ENCODE assay signal across 8 mouse cellular contexts in the genomic region with DNA sequence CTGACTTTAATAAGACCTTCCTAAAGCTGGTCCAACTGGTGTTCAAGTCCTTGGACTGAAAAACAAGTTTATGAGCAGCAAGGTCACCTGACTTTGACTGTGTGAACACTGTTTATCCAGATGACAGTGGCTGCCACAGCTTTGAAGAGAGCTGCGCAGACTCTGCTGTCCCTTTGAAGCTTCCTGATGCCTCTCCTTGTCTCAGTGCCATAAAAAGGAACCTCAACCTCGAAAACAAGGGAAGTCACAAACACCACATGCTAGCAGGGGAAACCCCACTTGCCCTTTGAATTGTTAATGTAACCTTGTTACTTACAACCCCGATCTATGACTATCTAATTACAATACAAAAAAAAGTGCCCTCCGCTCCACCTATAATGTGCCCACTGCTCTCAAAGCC. TPM values are rescaled to one million over a fixed set of nuclear protein-coding genes. Genes with fewer than 3 reads are reported as not detected.
DNase-seq lines count a peak whose midpoint lies in the region; ATAC-seq and TF ChIP-seq lines count a peak whose summit lies in the region.

No protein-coding gene starts in this region.

- peaks cover 2% of the 10 kb centered on the region; the same call in 1 of the 2 replicates for H3K4me1 ChIP-seq in testis, adult 2 months (ENCODE audit: control insufficient read depth, insufficient read depth, low read length)
- H3K4me1 ChIP-seq in liver, embryonic 14.5 days (replicated peaks; ENCODE audit: control insufficient read depth in 2 of 2, insufficient read depth in 2 of 2, low read length in 1 of 2): peaks cover 43 to 52% of the 10 kb centered on the region in 2 experiments

- H3K27ac ChIP-seq in testis, adult 2 months (ENCODE audit: control insufficient read depth, insufficient read depth, low read depth, low read length): no peak overlapping the region; the same call in 1 of the 2 replicates
- peak overlapping the region; percentile 100 for H3K27ac ChIP-seq in liver, embryonic 14.5 days

- peak overlapping the region; percentile 100 for H3K9ac ChIP-seq in liver, embryonic 14.5 days (replicated peaks)

- TF ChIP-seq CTCF in testis, adult 2 months (IDR thresholded peaks at IDR 0.05; ENCODE audit: control insufficient read depth, insufficient read depth, insufficient replicate concordance, low read depth, low read length): no peak
- TF ChIP-seq CTCF in liver, embryonic 14.5 days (IDR thresholded peaks at IDR 0.05; ENCODE audit: low read depth): no peak

- no peaks in the 10 kb centered on the region for H3K27me3 ChIP-seq in testis, adult 2 months (ENCODE audit: control insufficient read depth, insufficient read depth, low read length)
- H3K27me3 ChIP-seq in liver, embryonic 14.5 days (ENCODE audit: control insufficient read depth, insufficient read depth, low read length): no peaks in the 10 kb centered on the region

- DNase-seq in CD4-positive, CD25-positive, alpha-beta regulatory T cell, adult 2 months (ENCODE audit: low read depth, low spot score): peak; percentile 41
- no peak for DNase-seq in testis, postnatal 10 days (ENCODE audit: low spot score)
- no peak for DNase-seq in liver, embryonic 14.5 days (ENCODE audit: low read depth in 3 of 3, low spot score in 3 of 3)
- no peak for DNase-seq in right cerebral cortex, adult 18-20 months
- DNase-seq in gastrocnemius, postnatal 25 days: no peak
- no peak for DNase-seq in thymus, postnatal 10 days (ENCODE audit: low spot score in 2 of 2)

- peak overlapping the region; percentile 91 for H3K4me3 ChIP-seq in testis, adult 2 months (ENCODE audit: control insufficient read depth, low read depth, low read length)
- H3K4me3 ChIP-seq in liver, embryonic 14.5 days (ENCODE audit: insufficient read depth in 1 of 2, low read depth in 2 of 2, low read length in 2 of 2): peak overlapping the region; percentile 98 to 100

- 56% methylated on average over 4 of the region's 4 CpGs for WGBS in liver, embryonic 14.5 days (ENCODE audit: insufficient replicate concordance)

- no peak for TF ChIP-seq POLR2A in testis, adult 2 months (IDR thresholded peaks at IDR 0.05; ENCODE audit: control insufficient read depth, low read depth, low read length)

- no peaks in the 10 kb centered on the region; the same call in 1 of the 2 replicates for H3K36me3 ChIP-seq in testis, adult 2 months (ENCODE audit: control insufficient read depth, insufficient read depth, low read length)
- H3K36me3 ChIP-seq in liver, embryonic 14.5 days (replicated peaks; ENCODE audit: control insufficient read depth, insufficient read depth, low read depth): peaks cover 54% of the 10 kb centered on the region

- ATAC-seq in CD4-positive, CD25-positive, alpha-beta regulatory T cell, adult 4 months: no peak
- no peak for ATAC-seq in liver, embryonic 14.5 days (ENCODE audit: insufficient read depth)

- H3K4me2 ChIP-seq in liver, embryonic 14.5 days (ENCODE audit: low read depth): peak overlapping the region; percentile 92

- H3K9me3 ChIP-seq in liver, embryonic 14.5 days (ENCODE audit: control insufficient read depth, low read length): no peaks in the 10 kb centered on the region

- TF ChIP-seq EP300 in liver, embryonic 14.5 days (IDR thresholded peaks at IDR 0.05; ENCODE audit: low read depth): no peak

RNA-seq across cellular contexts. Expression of a gene that starts 1.6 kb away (rescaled TPM):
- polyA plus RNA-seq in CD4-positive, CD25-positive, alpha-beta regulatory T cell, adult 4 months (2017; shearing (Covaris generic)): 1 to 10 TPM; 7.6 to 10.0 TPM
- polyA plus RNA-seq in testis, adult 2 months (2012; rRNA removed): 48.4 and 50.2 TPM in 2 replicates
- 57.2 and 60.6 TPM in 2 replicates for polyA plus RNA-seq in liver, embryonic 14.5 days (2012; rRNA removed)
- polyA plus RNA-seq in liver, embryonic 14.5 days (2014; fragmentation: Nextera tagmentation; extraction: Ambion mirVana): 37.0 and 42.0 TPM in 2 replicates
- total RNA-seq in gastrocnemius, postnatal 25 days (2021): 10 to 100 TPM; 14.6 to 20.5 TPM

RNA-seq across cellular contexts. Expression of a gene that starts 2.0 kb away (rescaled TPM):
- polyA plus RNA-seq in CD4-positive, CD25-positive, alpha-beta regulatory T cell, adult 4 months (2017; shearing (Covaris generic)): under 1 TPM in 1 of 2 experiments, not detected in 1; 0.19 TPM
- 130 and 137 TPM in 2 replicates for polyA plus RNA-seq in testis, adult 2 months (2012; rRNA removed)
- 0.04 and 0.06 TPM in 2 replicates for polyA plus RNA-seq in liver, embryonic 14.5 days (2012; rRNA removed)
- polyA plus RNA-seq in liver, embryonic 14.5 days (2014; fragmentation: Nextera tagmentation; extraction: Ambion mirVana): 0.06 TPM in 1 of 2 replicates, not detected in the other
- total RNA-seq in gastrocnemius, postnatal 25 days (2021): not detected

RNA-seq across cellular contexts. Expression of a gene that starts 27.6 kb away (rescaled TPM):
- polyA plus RNA-seq in CD4-positive, CD25-positive, alpha-beta regulatory T cell, adult 4 months (2017; shearing (Covaris generic)): 10 to 100 TPM; 14.1 to 23.3 TPM
- 15.7 and 16.3 TPM in 2 replicates for polyA plus RNA-seq in testis, adult 2 months (2012; rRNA removed)
- 24.6 and 25.4 TPM in 2 replicates for polyA plus RNA-seq in liver, embryonic 14.5 days (2012; rRNA removed)
- 15.0 and 18.2 TPM in 2 replicates for polyA plus RNA-seq in liver, embryonic 14.5 days (2014; fragmentation: Nextera tagmentation; extraction: Ambion mirVana)
- total RNA-seq in gastrocnemius, postnatal 25 days (2021): 1 to 10 TPM; 1.2 to 1.7 TPM

RNA-seq across cellular contexts. Expression of a gene that starts 29.4 kb away (rescaled TPM):
- 1 to 10 TPM; 4.5 to 6.0 TPM for polyA plus RNA-seq in CD4-positive, CD25-positive, alpha-beta regulatory T cell, adult 4 months (2017; shearing (Covaris generic))
- 13.1 and 14.0 TPM in 2 replicates for polyA plus RNA-seq in testis, adult 2 months (2012; rRNA removed)
- 26.2 TPM in 2 replicates for polyA plus RNA-seq in liver, embryonic 14.5 days (2012; rRNA removed)
- polyA plus RNA-seq in liver, embryonic 14.5 days (2014; fragmentation: Nextera tagmentation; extraction: Ambion mirVana): 25.5 and 29.5 TPM in 2 replicates
- total RNA-seq in gastrocnemius, postnatal 25 days (2021): 10 to 100 TPM; 19.3 to 19.5 TPM

RNA-seq across cellular contexts. Expression of a gene that starts 34.9 kb away (rescaled TPM):
- polyA plus RNA-seq in CD4-positive, CD25-positive, alpha-beta regulatory T cell, adult 4 months (2017; shearing (Covaris generic)): 10 to 100 TPM in 1 of 2 experiments, 1 to 10 TPM in 1; 9.9 to 48.7 TPM
- 29.9 and 32.1 TPM in 2 replicates for polyA plus RNA-seq in testis, adult 2 months (2012; rRNA removed)
- polyA plus RNA-seq in liver, embryonic 14.5 days (2012; rRNA removed): 40.5 and 83.2 TPM in 2 replicates
- 139 TPM in 2 replicates for polyA plus RNA-seq in liver, embryonic 14.5 days (2014; fragmentation: Nextera tagmentation; extraction: Ambion mirVana)
- 10 to 100 TPM; 47.7 to 79.5 TPM for total RNA-seq in gastrocnemius, postnatal 25 days (2021)

Comparison
In these comparisons a context has a peak if more than half of its experiments do, and no peak if none do; other contexts are left out.
1. RNA of a gene that starts 2.0 kb away (polyA plus RNA-seq): 130 to 137 TPM in testis, adult 2 months; 0.19 TPM in CD4-positive, CD25-positive, alpha-beta regulatory T cell, adult 4 months and 0.04 to 0.06 TPM in liver, embryonic 14.5 days; every median in the first group is over 100 times any median in the second.